Mouse (Mus musculus) ES-E14 (cell line): ENCODE results near the gene Ccdc12.

Source experiments
- CHD2 ChIP-seq: IDR thresholded peaks from 2 replicates; pipeline ENCODE4 v1.6.1; 2014; ENCODE audit warnings: mild to moderate bottlenecking, low read depth, low read length, inconsistent platforms
- HCFC1 ChIP-seq: IDR thresholded peaks from 2 replicates; pipeline ENCODE4 v1.6.1; 2012; ENCODE audit warnings: low read length, inconsistent platforms, borderline replicate concordance; ENCODE audit not compliant: insufficient read depth
- MAFK ChIP-seq: IDR thresholded peaks from 2 replicates; pipeline ENCODE4 v1.6.1; 2014; ENCODE audit warnings: mild to moderate bottlenecking, low read depth, low read length, inconsistent platforms; ENCODE audit not compliant: insufficient read depth
- ZC3H11A ChIP-seq: IDR thresholded peaks from 2 replicates; pipeline ENCODE4 v1.6.1; 2012; ENCODE audit warnings: low read depth, mild to moderate bottlenecking, inconsistent platforms, low read length, borderline replicate concordance
- ZNF384 ChIP-seq: IDR thresholded peaks from 2 replicates; pipeline ENCODE4 v1.6.1; 2012; ENCODE audit warnings: low read depth, low read length, inconsistent platforms

- no peak for TF ChIP-seq ZC3H11A
- TF ChIP-seq ZNF384 = no peak
- TF ChIP-seq MAFK = no peak
- TF ChIP-seq CHD2 = no peak
- no peak for TF ChIP-seq HCFC1
Measured at GRCm38 (mm10) chr9:110644295-110644694, 12.0 kb upstream of the Ccdc12 start.
